Mouse (Mus musculus): Measurements from ENCODE around the gene Pecr.
A peak's percentile ranks its signal among the peaks of the same experiment; 100 is the strongest.

DNA sequence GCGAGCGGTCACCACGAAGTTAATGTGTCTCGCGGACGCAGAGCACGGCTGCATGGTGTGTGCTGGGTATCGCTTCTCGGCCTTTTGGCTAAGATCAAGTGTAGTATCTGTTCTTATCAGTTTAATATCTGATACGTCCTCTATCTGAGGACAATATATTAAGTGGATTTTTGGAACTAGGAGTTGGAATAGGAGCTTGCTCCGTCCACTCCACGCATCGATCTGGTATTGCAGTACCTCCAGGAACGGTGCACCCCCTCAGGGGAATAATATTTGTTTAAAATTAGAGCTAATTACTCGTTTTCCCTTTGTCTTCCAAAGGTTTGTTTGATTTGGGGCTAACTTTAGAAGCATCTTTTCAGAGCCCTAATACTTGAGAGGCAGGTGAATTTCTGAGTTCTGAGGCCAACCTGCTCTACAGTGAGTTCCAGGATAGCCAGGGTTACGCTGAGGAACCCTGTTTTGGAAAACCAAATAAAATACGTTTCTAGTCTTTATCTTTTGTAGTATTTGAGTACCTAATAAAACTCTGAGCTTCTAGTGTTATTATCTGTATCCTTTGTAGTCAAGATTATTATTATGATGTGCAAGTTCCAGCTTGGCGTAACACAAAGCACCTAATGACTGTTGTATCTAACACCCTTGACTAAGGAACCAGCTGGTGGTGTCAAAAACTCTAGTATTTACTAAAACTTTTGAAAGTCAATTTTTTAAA lies 57.8 kb downstream of the Pecr start:
- TF ChIP-seq USF2 (conservative IDR thresholded peaks at IDR 0.05; ENCODE audit: low read depth, low read length) (no peak), CTCF (conservative IDR thresholded peaks at IDR 0.05 in 1 of 2, IDR thresholded peaks at IDR 0.05 in 1 of 2; ENCODE audit: low read depth in 2 of 2, low read length in 2 of 2) (no peak), ZKSCAN1 (IDR thresholded peaks at IDR 0.05; ENCODE audit: borderline replicate concordance, low read depth, low read length) (no peak), KAT2A (IDR thresholded peaks at IDR 0.05; ENCODE audit: insufficient replicate concordance, low read length) (0 out of 2 replicates have a peak, but pooled peaks have one; percentile 55), RCOR1 (conservative IDR thresholded peaks at IDR 0.05; ENCODE audit: low read depth, low read length) (peak; percentile 97), ZMIZ1 (IDR thresholded peaks at IDR 0.05; ENCODE audit: low read depth, low read length) (peak; percentile 100), RAD21 (IDR thresholded peaks at IDR 0.05; ENCODE audit: low read depth, low read length) (no peak), NELFE (IDR thresholded peaks at IDR 0.05; ENCODE audit: low read depth, low read length) (peak; percentile 99), ZNF384 (IDR thresholded peaks at IDR 0.05; ENCODE audit: low read depth, low read length) (no peak), EP300 (IDR thresholded peaks at IDR 0.05; ENCODE audit: low read length) (no peak; the same call in none of the 2 replicates), CHD1 (IDR thresholded peaks at IDR 0.05; ENCODE audit: low read depth, low read length) (peak; percentile 60; the same call in 1 of the 2 replicates)

All from CH12.LX (cell line).